Comparison of ENCODE assay signal across 8 mouse cellular contexts in genomic region chr4:155944271-155944670, GRCm38 (mm10). TPM values are rescaled to one million over a fixed set of nuclear protein-coding genes. Genes with fewer than 3 reads are reported as not detected.
A peak's percentile ranks its signal among the peaks of the same experiment; 100 is the strongest.
DNase-seq lines count a peak whose midpoint lies in the region; ATAC-seq and TF ChIP-seq lines count a peak whose summit lies in the region.

No protein-coding gene starts in this region.

- H3K36me3 ChIP-seq in ES-Bruce4 (ENCODE audit: control insufficient read depth, insufficient read depth, low read length, poor library complexity, severe bottlenecking): peaks cover 16% of the 10 kb centered on the region
- peaks cover 12% of the 10 kb centered on the region for H3K36me3 ChIP-seq in forebrain, embryonic 16.5 days (ENCODE audit: control insufficient read depth, insufficient read depth)
- H3K36me3 ChIP-seq in limb, embryonic 11.5 days (ENCODE audit: control insufficient read depth, insufficient read depth, low read length): peaks cover 11% of the 10 kb centered on the region; the same call in 1 of the 2 replicates
- H3K36me3 ChIP-seq in myocyte (ENCODE audit: control insufficient read depth, insufficient read depth): peaks cover 6% of the 10 kb centered on the region

- peaks cover 53% of the 10 kb centered on the region for H3K79me2 ChIP-seq in myocyte (ENCODE audit: control insufficient read depth, insufficient read depth)

- no peak for TF ChIP-seq EP300 in ES-Bruce4 (IDR thresholded peaks at IDR 0.05; ENCODE audit: insufficient read depth, low read depth, low read length)

- H3ac ChIP-seq in myocyte (ENCODE audit: control insufficient read depth, insufficient read length): peak overlapping the region; percentile 59

- peak overlapping the region; percentile 88 for H3K4me3 ChIP-seq in ES-Bruce4 (ENCODE audit: low read depth, low read length)
- H3K4me3 ChIP-seq in forebrain, embryonic 16.5 days (replicated peaks; ENCODE audit: low read length): peak overlapping the region; percentile 94
- peak overlapping the region; percentile 89 for H3K4me3 ChIP-seq in limb, embryonic 11.5 days (ENCODE audit: low read depth, low read length)
- H3K4me3 ChIP-seq in myocyte: peak overlapping the region; percentile 85

- no peak overlapping the region for H3K27ac ChIP-seq in ES-Bruce4 (ENCODE audit: insufficient read depth, low read length)
- H3K27ac ChIP-seq in forebrain, embryonic 16.5 days (ENCODE audit: low read length): no peak overlapping the region; the same call in 1 of the 2 replicates
- H3K27ac ChIP-seq in limb, embryonic 11.5 days (replicated peaks; ENCODE audit: low read depth, low read length): no peak overlapping the region

- no peaks in the 10 kb centered on the region for H3K9me3 ChIP-seq in ES-Bruce4 (replicated peaks; ENCODE audit: control insufficient read depth, insufficient read depth, low read length, poor library complexity, severe bottlenecking)
- H3K9me3 ChIP-seq in forebrain, embryonic 16.5 days (ENCODE audit: control insufficient read depth, low read length): no peaks in the 10 kb centered on the region
- no peaks in the 10 kb centered on the region for H3K9me3 ChIP-seq in limb, embryonic 11.5 days (ENCODE audit: control insufficient read depth, low read length)

- peak; percentile 13; the same call in 1 of the 2 replicates for ATAC-seq in forebrain, embryonic 16.5 days
- no peak for ATAC-seq in limb, embryonic 11.5 days (ENCODE audit: insufficient number of reproducible peaks, low FRiP score, low TSS enrichment, low read depth)

- WGBS in forebrain, embryonic 16.5 days: under 1% methylated on average over 17 of the region's 17 CpGs
- 0% methylated on average over 17 of the region's 17 CpGs for whole genome bisulfite sequencing in limb, embryonic 11.5 days

- H3K27me3 ChIP-seq in ES-Bruce4 (ENCODE audit: control insufficient read depth, insufficient read depth, low read length, poor library complexity, severe bottlenecking) (no peaks in the 10 kb centered on the region), myocyte (ENCODE audit: control insufficient read depth, insufficient read depth, insufficient read length) (no peaks in the 10 kb centered on the region)
- peaks cover 3% of the 10 kb centered on the region; the same call in 1 of the 2 replicates for H3K27me3 ChIP-seq in forebrain, embryonic 16.5 days (replicated peaks; ENCODE audit: control insufficient read depth, insufficient read depth, low read length)
- H3K27me3 ChIP-seq in limb, embryonic 11.5 days (ENCODE audit: control insufficient read depth, insufficient read depth, low read length): no peaks in the 10 kb centered on the region

- TF ChIP-seq POLR2A in ES-Bruce4 (IDR thresholded peaks at IDR 0.05; ENCODE audit: insufficient read depth, low read length) (no peak), myocyte (IDR thresholded peaks at IDR 0.05; ENCODE audit: insufficient read length, low read depth) (no peak)

- no peaks in the 10 kb centered on the region for H3K4me1 ChIP-seq in ES-Bruce4 (ENCODE audit: control insufficient read depth, insufficient read depth, low read length)
- peaks cover 23% of the 10 kb centered on the region for H3K4me1 ChIP-seq in forebrain, embryonic 16.5 days (replicated peaks; ENCODE audit: control insufficient read depth, insufficient read depth, low read length)
- H3K4me1 ChIP-seq in limb, embryonic 11.5 days (ENCODE audit: control insufficient read depth, insufficient read depth, low read length): peaks cover 7% of the 10 kb centered on the region

- no peak for TF ChIP-seq CTCF in ES-Bruce4 (IDR thresholded peaks at IDR 0.05; ENCODE audit: low read depth, low read length)

- H3K9ac ChIP-seq in ES-Bruce4 (ENCODE audit: low read depth, poor library complexity, severe bottlenecking): peak overlapping the region; percentile 82
- H3K9ac ChIP-seq in forebrain, embryonic 16.5 days (replicated peaks; ENCODE audit: low read depth, low read length): peak overlapping the region; percentile 87
- H3K9ac ChIP-seq in limb, embryonic 11.5 days (ENCODE audit: low read length): peak overlapping the region; percentile 93

- DNase-seq in adrenal gland, postnatal 14 days: peak; percentile 30
- DNase-seq in adrenal gland, adult 2 months: no peak
- peak; percentile 28 for DNase-seq in limb, embryonic 11.5 days (ENCODE audit: low spot score)
- DNase-seq in frontal cortex, adult 2 months (ENCODE audit: extremely low spot score in 1 of 2, low spot score in 1 of 2): no peak
- no peak for DNase-seq in left cerebral cortex, adult 18-20 months (ENCODE audit: low spot score in 2 of 2)

- peak overlapping the region; percentile 98 for H3K4me2 ChIP-seq in forebrain, embryonic 16.5 days (ENCODE audit: low read length)
- H3K4me2 ChIP-seq in limb, embryonic 11.5 days (ENCODE audit: low read depth, severe bottlenecking): peak overlapping the region; percentile 94
- H3K4me2 ChIP-seq in myocyte (ENCODE audit: low read depth): peak overlapping the region; percentile 100

TF ChIP-seq in myocyte, 11 proteins besides CTCF, POLR2A, EP300 and RAD21 (continues in another document):
- TF ChIP-seq REST (IDR thresholded peaks at IDR 0.05; ENCODE audit: insufficient read depth, insufficient read length) (no peak), TCF3 (IDR thresholded peaks at IDR 0.05; ENCODE audit: insufficient read length, low read depth) (no peak), MYOG (IDR thresholded peaks at IDR 0.05; ENCODE audit: control insufficient read depth in 1 of 3, insufficient read depth in 1 of 3, insufficient read length in 2 of 3, low read depth in 2 of 3) (no peak), MYOD1 (IDR thresholded peaks at IDR 0.05; ENCODE audit: control insufficient read depth in 1 of 3, insufficient read length in 2 of 3, low read depth in 2 of 3) (no peak), MAX (IDR thresholded peaks at IDR 0.05; ENCODE audit: low read depth) (no peak), POLR2AphosphoS2 (IDR thresholded peaks at IDR 0.05; ENCODE audit: insufficient read length, low read depth) (no peak), USF1 (IDR thresholded peaks at IDR 0.05; ENCODE audit: low read depth) (no peak), CEBPB (IDR thresholded peaks at IDR 0.05; ENCODE audit: insufficient read depth, poor library complexity, severe bottlenecking) (no peak)

RNA-seq across cellular contexts. Expression of gene Ube2j2, which starts 0.6 kb away (rescaled TPM):
- total RNA-seq in adrenal gland, postnatal 14 days (2021): 76.3 and 78.4 TPM in 2 replicates
- 10 to 100 TPM; 64.1 to 94.4 TPM for total RNA-seq in adrenal gland, adult 2 months (2021)
- 93.2 and 95.5 TPM in 2 replicates for polyA plus RNA-seq in adrenal gland, adult 2 months (2012; rRNA removed)
- polyA plus RNA-seq in ES-Bruce4 (2011; ENCODE audit: insufficient read depth, insufficient read length, low read depth, missing spikeins) (100 and 104 TPM in 2 replicates), myocyte (2012; fragmentation: generic; extraction: Trizol) (70.6 TPM)
- 115 and 121 TPM in 2 replicates for polyA plus RNA-seq in forebrain, embryonic 16.5 days (2015; fragmentation: Nextera tagmentation; extraction: Ambion mirVana)
- polyA plus RNA-seq in limb, embryonic 11.5 days (2014; fragmentation: Nextera tagmentation; extraction: Ambion mirVana): 163 and 169 TPM in 2 replicates
- 69.5 and 70.8 TPM in 2 replicates for polyA plus RNA-seq in frontal cortex, adult 2 months (2012; rRNA removed)
- total RNA-seq in left cerebral cortex, adult 18-20 months (2021): 10 to 100 TPM; 67.6 to 70.3 TPM

RNA-seq across cellular contexts. Expression of gene C1qtnf12, which starts 17.8 kb away (rescaled TPM):
- 94.0 and 105 TPM in 2 replicates for total RNA-seq in adrenal gland, postnatal 14 days (2021)
- 10 to 100 TPM; 66.8 to 70.1 TPM for total RNA-seq in adrenal gland, adult 2 months (2021)
- polyA plus RNA-seq in adrenal gland, adult 2 months (2012; rRNA removed): 100 and 128 TPM in 2 replicates
- 18.8 and 19.1 TPM in 2 replicates for polyA plus RNA-seq in ES-Bruce4 (2011; ENCODE audit: insufficient read depth, insufficient read length, low read depth, missing spikeins)
- polyA plus RNA-seq in forebrain, embryonic 16.5 days (2015; fragmentation: Nextera tagmentation; extraction: Ambion mirVana): 6.3 and 9.2 TPM in 2 replicates
- polyA plus RNA-seq in limb, embryonic 11.5 days (2014; fragmentation: Nextera tagmentation; extraction: Ambion mirVana): 24.3 and 28.5 TPM in 2 replicates
- 2.1 TPM for polyA plus RNA-seq in myocyte (2012; fragmentation: generic; extraction: Trizol)
- 14.3 and 17.1 TPM in 2 replicates for polyA plus RNA-seq in frontal cortex, adult 2 months (2012; rRNA removed)
- total RNA-seq in left cerebral cortex, adult 18-20 months (2021): 10 to 100 TPM; 16.6 to 17.7 TPM

RNA-seq across cellular contexts. Expression of gene B3galt6, which starts 48.2 kb away (rescaled TPM):
- 5.8 and 6.5 TPM in 2 replicates for total RNA-seq in adrenal gland, postnatal 14 days (2021)
- total RNA-seq in adrenal gland, adult 2 months (2021): 1 to 10 TPM; 5.1 to 8.5 TPM
- 14.7 and 18.3 TPM in 2 replicates for polyA plus RNA-seq in adrenal gland, adult 2 months (2012; rRNA removed)
- polyA plus RNA-seq in ES-Bruce4 (2011; ENCODE audit: insufficient read depth, insufficient read length, low read depth, missing spikeins) (2.5 and 2.6 TPM in 2 replicates), myocyte (2012; fragmentation: generic; extraction: Trizol) (5.4 TPM)
- polyA plus RNA-seq in forebrain, embryonic 16.5 days (2015; fragmentation: Nextera tagmentation; extraction: Ambion mirVana): 26.8 and 30.4 TPM in 2 replicates
- 15.4 and 16.4 TPM in 2 replicates for polyA plus RNA-seq in limb, embryonic 11.5 days (2014; fragmentation: Nextera tagmentation; extraction: Ambion mirVana)
- 9.7 and 10.6 TPM in 2 replicates for polyA plus RNA-seq in frontal cortex, adult 2 months (2012; rRNA removed)
- total RNA-seq in left cerebral cortex, adult 18-20 months (2021): 10 to 100 TPM in 1 of 2 experiments, 1 to 10 TPM in 1; 8.9 to 10.7 TPM

RNA-seq across cellular contexts. Expression of gene Sdf4, which starts 48.4 kb away (rescaled TPM):
- total RNA-seq in adrenal gland, postnatal 14 days (2021): 209 and 225 TPM in 2 replicates
- total RNA-seq in adrenal gland, adult 2 months (2021): 100 to 1,000 TPM; 260 to 282 TPM
- 47.5 and 50.7 TPM in 2 replicates for polyA plus RNA-seq in adrenal gland, adult 2 months (2012; rRNA removed)
- 82.8 and 88.9 TPM in 2 replicates for polyA plus RNA-seq in ES-Bruce4 (2011; ENCODE audit: insufficient read depth, insufficient read length, low read depth, missing spikeins)
- polyA plus RNA-seq in forebrain, embryonic 16.5 days (2015; fragmentation: Nextera tagmentation; extraction: Ambion mirVana): 118 and 125 TPM in 2 replicates
- polyA plus RNA-seq in limb, embryonic 11.5 days (2014; fragmentation: Nextera tagmentation; extraction: Ambion mirVana): 131 and 142 TPM in 2 replicates
- polyA plus RNA-seq in myocyte (2012; fragmentation: generic; extraction: Trizol): 137 TPM
- polyA plus RNA-seq in frontal cortex, adult 2 months (2012; rRNA removed): 123 and 128 TPM in 2 replicates
- 100 to 1,000 TPM; 213 to 215 TPM for total RNA-seq in left cerebral cortex, adult 18-20 months (2021)

RNA-seq across cellular contexts. Expression of gene Acap3, which starts 52.6 kb away (rescaled TPM):
- total RNA-seq in adrenal gland, postnatal 14 days (2021): 20.3 and 25.6 TPM in 2 replicates
- total RNA-seq in adrenal gland, adult 2 months (2021): 10 to 100 TPM; 14.4 to 20.9 TPM
- polyA plus RNA-seq in adrenal gland, adult 2 months (2012; rRNA removed): 29.0 and 29.3 TPM in 2 replicates
- 2.6 and 3.8 TPM in 2 replicates for polyA plus RNA-seq in ES-Bruce4 (2011; ENCODE audit: insufficient read depth, insufficient read length, low read depth, missing spikeins)
- polyA plus RNA-seq in forebrain, embryonic 16.5 days (2015; fragmentation: Nextera tagmentation; extraction: Ambion mirVana): 94.8 and 101 TPM in 2 replicates
- polyA plus RNA-seq in limb, embryonic 11.5 days (2014; fragmentation: Nextera tagmentation; extraction: Ambion mirVana): 17.8 and 18.4 TPM in 2 replicates
- 22.3 TPM for polyA plus RNA-seq in myocyte (2012; fragmentation: generic; extraction: Trizol)
- 101 and 109 TPM in 2 replicates for polyA plus RNA-seq in frontal cortex, adult 2 months (2012; rRNA removed)
- 100 to 1,000 TPM; 124 to 128 TPM for total RNA-seq in left cerebral cortex, adult 18-20 months (2021)

Comparison
In these comparisons a context has a peak if more than half of its experiments do, and no peak if none do; other contexts are left out.
1. DNase-seq: peak in adrenal gland, postnatal 14 days (single experiment) and limb, embryonic 11.5 days (single experiment); none in adrenal gland, adult 2 months (single experiment), frontal cortex, adult 2 months (0 of 2) and left cerebral cortex, adult 18-20 months (0 of 2).
2. Peak in every context shown above with its lines, with median percentiles within 50 percentile points of each other: H3K4me3 ChIP-seq, H3K9ac ChIP-seq and H3K4me2 ChIP-seq.